Mouse (Mus musculus): ENCODE results near the gene Sh2d1b1.

Sh2d1b1 gene

GRCm38 (mm10) chr1:170324312-170324711 lies 47.2 kb downstream of the Sh2d1b1 start:
- DNase-seq (ENCODE audit: low spot score in 2 of 2): no peak

- DNase-seq (ENCODE audit: low spot score in 2 of 2): no peak
Observed at GRCm38 (mm10) chr1:170325277-170325676, 48.2 kb downstream of the Sh2d1b1 start.

DNA sequence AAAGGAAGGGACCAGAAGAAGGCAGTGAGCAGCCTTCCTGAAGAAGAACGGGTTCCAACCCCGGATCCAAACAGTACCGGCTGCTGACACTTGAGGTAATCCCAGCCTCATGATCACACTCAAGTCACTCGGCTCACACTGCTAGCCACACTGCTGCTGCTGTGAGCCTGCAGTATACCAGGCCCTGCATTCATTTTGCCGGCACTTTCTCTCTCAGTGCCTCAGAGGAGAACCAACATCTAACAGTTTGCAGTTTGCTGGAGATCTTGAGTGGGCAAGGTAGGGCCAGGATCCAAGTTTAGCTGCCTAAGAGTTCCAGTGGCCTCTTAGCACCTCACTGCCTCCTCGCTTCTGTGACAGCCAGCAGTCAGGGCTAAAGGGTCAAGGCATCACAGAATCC lies 54.8 kb downstream of the Sh2d1b1 start:
- DNase-seq (ENCODE audit: low spot score in 2 of 2): no peak

DNA sequence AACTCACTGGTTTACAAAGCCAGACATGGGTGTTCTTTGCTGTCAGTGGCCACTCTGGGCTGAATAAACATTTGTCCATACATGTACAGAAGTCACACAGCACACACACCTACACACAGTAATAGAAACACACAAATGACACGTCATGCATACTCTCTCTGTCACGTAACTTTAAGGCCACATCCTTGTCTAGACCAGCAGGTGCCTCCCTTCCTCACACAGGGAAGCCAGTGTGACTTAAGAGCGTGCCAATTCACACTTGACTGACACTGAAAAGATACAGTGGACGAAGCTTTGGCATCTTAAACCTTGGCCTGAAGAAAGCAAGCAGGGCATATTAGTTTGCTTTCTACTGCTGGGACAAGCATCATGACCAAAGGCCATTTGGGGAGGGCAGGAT lies 55.7 kb downstream of the Sh2d1b1 start:
- no peak for DNase-seq (ENCODE audit: low spot score in 2 of 2)

Data from urinary bladder, adult 18-20 months (tissue).